Mouse (Mus musculus) neutrophil, adult 59 days (primary cell): ENCODE results near the gene Pik3ip1. TPM values are rescaled to one million over a fixed set of nuclear protein-coding genes. Genes with fewer than 3 reads are reported as not detected.

Experiments
- total RNA-seq, 2 experiments: library from RNA; stranded (reverse); gene quantifications; 1 replicate in 1 of 2; 2 replicates in 1 of 2; pipeline ENCODE4 v1.2.4; 2023

The Pik3ip1 gene
- 10 to 100 TPM in 1 of 2 experiments, 1 to 10 TPM in 1; 9.0 to 14.7 TPM for total RNA-seq

GRCm38 (mm10) chr11:3329891-3330451 is at the start of gene Pik3ip1:
TSS of gene Pik3ip1 (plus strand) at chr11:3330401.

GRCm38 (mm10) chr11:3288521-3289301 is 41.5 kb upstream of the Pik3ip1 start, which contains the start of gene Patz1:
TSS of gene Patz1 (plus strand) at chr11:3288874.

Other genes with a start within 250 kb of the Pik3ip1 start
- 10 to 100 TPM; 47.7 to 47.8 TPM for gene Sfi1, start 136.9 kb upstream of the Pik3ip1 start, total RNA-seq
- 10 to 100 TPM; 70.5 to 72.6 TPM for gene Eif4enif1, start 128.0 kb upstream of the Pik3ip1 start, total RNA-seq
- 10 to 100 TPM; 40.9 to 47.8 TPM for gene Drg1, start 64.0 kb upstream of the Pik3ip1 start, total RNA-seq
- 10 to 100 TPM; 32.1 to 36.3 TPM for gene Patz1, start 41.5 kb upstream of the Pik3ip1 start, total RNA-seq
- 10 to 100 TPM; 48.5 to 55.9 TPM for gene Limk2, start 78.8 kb downstream of the Pik3ip1 start, total RNA-seq
- gene Rnf185, start 122.0 kb downstream of the Pik3ip1 start, total RNA-seq = 10 to 100 TPM; 13.9 to 14.4 TPM
- gene Pla2g3, start 157.9 kb downstream of the Pik3ip1 start, total RNA-seq = under 1 TPM; 0.13 to 0.18 TPM
- 1 to 10 TPM; 5.3 to 7.0 TPM for gene Inpp5j, start 174.4 kb downstream of the Pik3ip1 start, total RNA-seq
- gene Selenom, start 184.3 kb downstream of the Pik3ip1 start, total RNA-seq = 1 to 10 TPM; 4.9 to 5.7 TPM
- gene Smtn, start 210.2 kb downstream of the Pik3ip1 start, total RNA-seq = 10 to 100 TPM; 21.9 to 22.7 TPM